Mouse (Mus musculus): ENCODE results near the gene Omg. TPM values are rescaled to one million over a fixed set of nuclear protein-coding genes. Genes with fewer than 3 reads are reported as not detected.

Omg gene
- polyA plus RNA-seq, 1 experiment from 2014 or later: 17.1 TPM

Other genes with a start within 250 kb of the Omg start
- gene Wsb1, start 249.4 kb downstream of the Omg start, polyA plus RNA-seq (2015; fragmentation: Nextera tagmentation; extraction: Ambion mirVana): 380 and 432 TPM in 2 replicates
- not detected in 2 replicates for gene Gm9964, start 207.2 kb downstream of the Omg start, polyA plus RNA-seq (2015; fragmentation: Nextera tagmentation; extraction: Ambion mirVana)
- 5.1 TPM in 2 replicates for gene Nf1, start 164.4 kb downstream of the Omg start, polyA plus RNA-seq (2015; fragmentation: Nextera tagmentation; extraction: Ambion mirVana)
- gene Evi2b, start 19.7 kb upstream of the Omg start, polyA plus RNA-seq (2015; fragmentation: Nextera tagmentation; extraction: Ambion mirVana): 0.36 TPM in 1 of 2 replicates, not detected in the other
- 0.39 and 0.61 TPM in 2 replicates for gene Evi2, start 26.5 kb upstream of the Omg start, polyA plus RNA-seq (2015; fragmentation: Nextera tagmentation; extraction: Ambion mirVana)
- 3.1 TPM in 2 replicates for gene Evi2a, start 26.5 kb upstream of the Omg start, polyA plus RNA-seq (2015; fragmentation: Nextera tagmentation; extraction: Ambion mirVana)
- 20.0 and 27.8 TPM in 2 replicates for gene Rab11fip4, start 87.1 kb upstream of the Omg start, polyA plus RNA-seq (2015; fragmentation: Nextera tagmentation; extraction: Ambion mirVana)